Mouse (Mus musculus) bone marrow, adult 2 months (tissue): ENCODE measurements around the gene Tcf12. TPM values are rescaled to one million over a fixed set of nuclear protein-coding genes. Genes with fewer than 3 reads are reported as not detected.

ENCODE experiments used
- H3K27ac ChIP-seq: fragments of 200-500 bp; 2 replicates; pipeline ENCODE4 v1.5.1; 2012; ENCODE audit warnings: low read depth, mild to moderate bottlenecking, control low read depth, inconsistent platforms, low read length; ENCODE audit not compliant: control insufficient read depth, poor library complexity, insufficient read depth
- H3K4me1 ChIP-seq: fragments of 200-500 bp; 2 replicates; pipeline ENCODE4 v1.6.1; 2011; ENCODE audit warnings: low read length; ENCODE audit not compliant: control insufficient read depth, insufficient read depth
- H3K4me3 ChIP-seq: fragments of 200-500 bp; replicated peaks from 2 replicates; pipeline ENCODE3; 2011; ENCODE audit warnings: mild to moderate bottlenecking, low read depth, low read length, control low read depth; ENCODE audit not compliant: control insufficient read depth
- CTCF ChIP-seq: fragments of 200-500 bp; IDR thresholded peaks from 2 replicates; pipeline ENCODE4 v1.5.1; 2011; ENCODE audit warnings: low read length, control low read depth; ENCODE audit not compliant: control insufficient read depth, insufficient read depth
- POLR2A ChIP-seq: fragments of 200-500 bp; IDR thresholded peaks from 2 replicates; pipeline ENCODE4 v1.6.1; 2011; ENCODE audit warnings: low read depth, mild to moderate bottlenecking, control low read depth, low read length, borderline replicate concordance; ENCODE audit not compliant: control insufficient read depth
- WGBS: fragments of 180-500 bp; shearing (Covaris S2); methylation state at CpG from one replicate; pipeline ENCODE4 v1.1.7; 2018; 5-methylcytosine and 5-hydroxymethylcytosine counted together
- polyA plus RNA-seq: library from polyadenylated mRNA; stranded (reverse); fragments of >200 nt; gene quantifications from 2 replicates; pipeline ENCODE4 v1.2.4, GENCODE M21; 2011; ENCODE audit warnings: low replicate concordance; ENCODE audit not compliant: missing spikeins, insufficient read depth, insufficient read length

The Tcf12 gene
- polyA plus RNA-seq, 1 experiment, result 11.7 TPM

DNA sequence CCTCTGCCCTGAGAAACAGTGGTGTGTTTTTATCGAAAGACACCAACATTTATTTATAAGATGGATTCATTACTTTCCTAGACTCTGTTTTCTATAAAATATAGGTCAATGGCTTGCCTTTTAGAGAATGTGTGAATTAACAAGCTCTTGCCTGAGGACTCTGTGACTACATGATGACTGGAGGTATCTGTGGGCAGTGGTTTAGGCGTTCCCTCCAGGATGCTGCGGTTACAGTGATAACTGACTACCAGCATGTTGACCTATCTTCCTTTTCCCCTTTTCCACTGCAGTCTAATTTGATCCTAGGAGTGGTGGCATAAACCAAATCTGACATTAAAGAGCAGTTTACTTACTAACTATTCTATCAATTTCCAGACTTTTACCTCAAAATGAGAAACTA is 263.3 kb downstream of the Tcf12 start:
- WGBS, result 65% methylated on average over 3 of the region's 3 CpGs
- TF ChIP-seq CTCF (no peak), POLR2A (no peak)
- Histone ChIP-seq H3K4me1 (no peaks in the 10 kb centered on the region), H3K27ac (no peak overlapping the region), H3K4me3 (no peak overlapping the region)

DNA sequence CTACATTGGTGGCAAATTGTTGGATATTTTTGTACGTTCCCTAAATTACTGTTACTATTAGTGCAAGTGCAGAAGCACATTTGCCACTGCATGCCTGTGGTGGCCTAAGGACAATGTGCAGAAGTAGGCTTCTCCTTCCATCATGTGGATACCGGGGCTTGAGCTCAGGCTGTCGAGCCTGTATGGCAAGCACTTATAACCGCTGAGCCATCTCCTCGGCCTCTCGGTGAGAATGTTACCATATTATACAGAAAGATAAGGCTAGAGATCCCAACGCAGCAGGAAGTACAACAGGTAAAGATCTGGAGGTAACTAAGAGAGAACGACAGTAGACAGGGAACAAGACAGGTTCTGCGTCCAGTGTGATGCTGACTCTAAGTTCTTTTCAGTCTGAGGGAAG is 263.8 kb downstream of the Tcf12 start:
- WGBS, result 71% methylated on average over 9 of the region's 9 CpGs
- Histone ChIP-seq H3K4me1 (no peaks in the 10 kb centered on the region), H3K27ac (no peak overlapping the region), H3K4me3 (no peak overlapping the region)
- TF ChIP-seq POLR2A (no peak), CTCF (no peak)

DNA sequence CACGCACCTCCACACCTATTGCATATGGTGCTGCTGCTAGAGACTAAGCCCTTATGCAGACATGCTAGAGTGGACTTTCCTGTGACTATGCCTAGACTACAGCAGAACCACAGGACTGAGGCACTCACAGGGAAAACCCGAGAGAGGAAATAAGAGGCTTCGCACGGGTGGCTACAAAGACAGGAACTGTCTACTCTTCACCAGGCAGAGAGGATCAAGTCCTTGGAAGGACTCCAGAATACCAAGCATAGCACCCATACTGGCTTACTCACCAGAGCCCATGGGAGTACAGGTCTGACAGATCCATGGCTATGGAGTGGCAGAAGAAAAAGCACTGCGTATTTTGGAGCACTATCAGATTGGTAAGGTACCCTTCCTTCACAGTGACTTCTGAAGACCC is 269.8 kb downstream of the Tcf12 start:
- TF ChIP-seq CTCF, result no peak
- TF ChIP-seq POLR2A, result no peak
- H3K4me3 ChIP-seq, result no peak overlapping the region
- 77% methylated on average over 5 of the region's 5 CpGs for WGBS
- H3K27ac ChIP-seq, result no peak overlapping the region
- H3K4me1 ChIP-seq, result no peaks in the 10 kb centered on the region

DNA sequence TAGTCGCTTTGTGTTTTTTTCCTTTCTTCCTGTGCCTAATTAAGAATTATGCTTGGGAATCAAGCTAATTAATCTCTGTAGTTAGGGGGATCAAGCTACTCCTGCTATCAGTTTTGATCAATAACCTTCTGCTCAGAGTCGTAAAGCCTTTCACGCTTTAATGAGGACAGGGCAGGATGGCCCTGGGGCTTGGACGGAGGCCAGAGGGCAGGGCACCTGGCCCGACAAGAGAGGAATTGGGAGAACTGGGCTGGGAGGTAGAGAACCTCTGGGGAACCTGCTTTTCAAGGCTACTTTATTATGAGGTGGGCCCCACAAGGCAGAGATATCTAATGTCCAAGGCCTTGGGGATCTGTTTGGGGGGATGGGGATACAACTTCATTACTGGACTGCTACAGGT is 274.3 kb downstream of the Tcf12 start:
- TF ChIP-seq CTCF, result no peak
- TF ChIP-seq POLR2A, result no peak
- no peak overlapping the region for H3K4me3 ChIP-seq
- no peaks in the 10 kb centered on the region for H3K4me1 ChIP-seq
- no peak overlapping the region for H3K27ac ChIP-seq
- 79% methylated on average over 5 of the region's 5 CpGs for WGBS

DNA sequence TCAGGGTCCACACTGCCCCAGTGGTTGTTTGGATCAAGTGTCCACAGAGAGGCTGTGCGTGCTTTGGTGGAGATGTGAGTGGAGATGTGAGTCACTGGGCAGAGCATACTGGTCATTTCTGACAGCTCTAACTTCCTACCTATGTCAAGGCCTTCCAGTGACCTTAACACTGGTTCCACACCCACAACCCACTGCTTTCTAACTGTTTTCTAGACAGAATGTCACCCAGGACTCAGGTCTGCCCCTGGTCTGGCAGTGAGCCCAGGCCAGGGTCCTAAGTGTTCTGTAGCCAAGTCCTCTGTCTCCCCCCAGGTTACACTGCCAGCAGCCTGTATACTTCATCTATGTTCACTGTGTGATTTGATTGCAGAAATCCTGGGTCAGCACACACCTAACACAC is 275.3 kb downstream of the Tcf12 start:
- no peak for TF ChIP-seq CTCF
- no peak for TF ChIP-seq POLR2A
- H3K4me1 ChIP-seq, result no peaks in the 10 kb centered on the region
- no peak overlapping the region for H3K27ac ChIP-seq
- WGBS, result 91% methylated on average over 1 of the region's 1 CpGs
- H3K4me3 ChIP-seq, result no peak overlapping the region

DNA sequence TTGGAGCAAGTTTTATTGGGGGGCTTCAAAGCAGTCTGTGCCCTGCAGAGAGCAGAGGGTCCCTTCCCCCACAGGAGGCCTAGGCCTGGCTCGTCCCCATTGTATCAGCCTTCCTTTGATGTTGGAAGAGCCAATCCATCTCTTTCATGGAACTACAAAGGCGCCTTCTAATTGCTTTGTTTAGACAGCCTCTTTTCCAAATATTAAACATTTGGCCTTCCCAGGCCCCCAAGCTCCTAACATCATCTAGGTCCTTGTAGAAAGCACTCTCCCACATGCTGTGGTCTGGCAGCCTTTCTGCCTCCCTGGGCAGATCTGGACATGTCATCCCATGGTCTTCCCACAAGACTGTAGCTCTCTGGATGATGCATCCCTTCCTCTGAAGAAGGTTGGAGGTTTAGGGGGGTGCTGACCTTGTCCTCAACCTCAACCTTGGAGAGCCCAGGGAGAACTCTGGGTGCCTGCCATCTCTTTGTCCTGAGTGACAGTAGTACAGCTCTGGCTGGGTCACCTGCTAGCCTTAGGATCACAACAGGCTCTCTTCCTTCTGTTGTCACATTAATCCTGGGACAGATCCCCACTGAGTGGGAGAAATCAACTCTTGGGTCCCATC is 276.4 kb downstream of the Tcf12 start:
- H3K27ac ChIP-seq, result no peak overlapping the region
- H3K4me1 ChIP-seq, result no peaks in the 10 kb centered on the region
- 81% methylated on average over 2 of the region's 2 CpGs for WGBS
- H3K4me3 ChIP-seq, result no peak overlapping the region
- TF ChIP-seq CTCF (no peak), POLR2A (no peak)

DNA sequence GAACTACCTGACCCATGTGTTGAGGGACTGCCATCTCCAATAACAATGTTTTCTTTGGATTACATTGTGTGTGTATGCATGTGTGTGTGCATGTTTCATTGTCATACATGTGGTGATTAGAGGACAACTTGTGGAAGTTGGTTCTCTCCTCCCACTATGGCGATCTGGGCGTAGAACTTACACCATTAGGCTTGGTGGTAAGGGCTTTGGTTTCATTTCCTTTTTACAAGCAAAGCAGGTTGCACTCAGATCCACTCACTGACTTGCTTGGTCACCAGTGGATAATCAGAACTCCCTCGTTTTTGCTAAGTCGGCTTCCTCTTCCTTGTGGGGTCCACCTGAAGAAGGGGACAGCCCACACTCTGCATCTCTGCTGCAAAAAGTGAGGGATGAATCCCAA is 277.0 kb downstream of the Tcf12 start:
- WGBS, result 30% methylated on average over 4 of the region's 4 CpGs
- Histone ChIP-seq H3K27ac (no peak overlapping the region), H3K4me3 (no peak overlapping the region), H3K4me1 (no peaks in the 10 kb centered on the region)
- TF ChIP-seq CTCF (no peak), POLR2A (no peak)

DNA sequence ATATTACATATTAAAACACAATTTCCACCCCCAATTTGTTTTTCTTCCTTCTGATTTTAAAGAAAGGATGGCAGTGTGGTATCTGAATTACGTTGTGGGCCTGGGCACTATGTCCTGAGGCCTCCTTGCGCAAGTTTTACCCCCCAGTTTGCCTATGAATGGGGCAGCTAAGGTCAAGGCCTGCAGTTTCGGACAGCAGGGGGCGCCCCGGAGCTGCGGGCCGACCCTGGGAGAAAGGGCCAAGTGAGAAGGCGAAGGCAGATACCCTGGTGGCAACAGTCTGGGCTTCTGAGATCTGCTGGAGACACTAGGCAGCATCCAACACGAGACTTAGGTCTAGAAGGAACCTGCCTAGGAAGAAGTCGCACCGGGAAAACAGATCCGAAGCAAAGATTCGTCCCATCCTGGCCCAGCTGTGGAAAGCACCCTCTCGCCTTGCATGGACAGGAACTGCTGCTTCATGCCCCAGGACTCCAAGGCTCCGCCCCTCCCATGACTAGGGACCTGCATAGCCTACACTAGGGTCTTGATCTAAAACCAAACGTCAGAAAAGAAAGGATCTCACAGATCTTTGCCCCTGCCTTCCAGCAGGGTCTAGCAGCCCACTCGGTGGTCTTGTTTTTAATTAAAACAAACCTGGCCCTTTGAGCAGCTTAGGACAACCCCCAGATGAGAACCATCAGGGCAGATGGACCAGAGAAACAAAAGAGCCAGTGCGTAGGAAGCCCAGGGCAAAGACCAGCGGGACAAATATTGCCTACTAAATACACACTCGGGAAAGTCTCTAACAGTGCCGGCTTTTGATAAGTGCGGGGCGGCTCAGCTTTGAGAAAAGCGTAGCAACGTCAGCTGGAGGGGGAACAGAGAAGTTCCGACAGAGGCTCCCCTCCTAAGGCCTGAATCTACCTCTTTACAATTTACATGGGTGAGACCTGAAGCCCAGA is 279.6 kb downstream of the Tcf12 start:
- Histone ChIP-seq H3K4me1 (no peaks in the 10 kb centered on the region), H3K4me3 (no peak overlapping the region), H3K27ac (no peak overlapping the region)
- 48% methylated on average over 26 of the region's 26 CpGs for WGBS
- TF ChIP-seq POLR2A, result no peak
- peak; percentile 82 for TF ChIP-seq CTCF
